Mouse (Mus musculus) fat pad, adult 2 months (tissue): Measurements from ENCODE around the gene Cd300ld3.
"Not testable (repeated sequence)": the region's sequence is repeated elsewhere in the genome, so short reads cannot be mapped to it uniquely, and the experiment has no call there.

ENCODE experiments used
- DNase-seq: peaks from one replicate; pipeline ENCODE4 v3.0.0-alpha.2; 2011; ENCODE audit warnings: low read depth, low spot score; ENCODE audit errors: extremely low read depth

Gene Cd300ld3

GRCm38 (mm10) chr11:115054537-115054936, 6.3 kb upstream of the Cd300ld3 start:
- no peak for DNase-seq

- DNase-seq: no peak
Measured at GRCm38 (mm10) chr11:115052991-115053390, 4.8 kb upstream of the Cd300ld3 start.

- DNase-seq: no peak
Measured at GRCm38 (mm10) chr11:115052206-115052605, 4.0 kb upstream of the Cd300ld3 start.

GRCm38 (mm10) chr11:115049282-115049895, 1.2 kb upstream of the Cd300ld3 start:
- no peak for DNase-seq

- DNase-seq: not testable (repeated sequence)
Measured at GRCm38 (mm10) chr11:115037669-115038068, 10.5 kb downstream of the Cd300ld3 start, which contains the start of gene Cd300ld5. Cd300ld5 (minus strand) TSS chr11:115037769.

GRCm38 (mm10) chr11:115026912-115027311, 21.3 kb downstream of the Cd300ld3 start, which contains the start of gene Cd300ld4:
Cd300ld4 (minus strand) TSS chr11:115027012.
- not testable (repeated sequence) for DNase-seq

GRCm38 (mm10) chr11:115016093-115016492, 32.1 kb downstream of the Cd300ld3 start, which contains the start of gene Cd300ld2:
Cd300ld2 (minus strand) TSS chr11:115016193.
- not testable (repeated sequence) for DNase-seq

- no peak for DNase-seq
Measured at GRCm38 (mm10) chr11:115004070-115004469, 44.1 kb downstream of the Cd300ld3 start.

GRCm38 (mm10) chr11:115001474-115002040, 46.7 kb downstream of the Cd300ld3 start, which contains the start of gene Cd300c2:
Cd300c2 (minus strand) TSS chr11:115001880.
- no peak for DNase-seq
